Mouse (Mus musculus): ENCODE data around the gene 1700017B05Rik.

DNA sequence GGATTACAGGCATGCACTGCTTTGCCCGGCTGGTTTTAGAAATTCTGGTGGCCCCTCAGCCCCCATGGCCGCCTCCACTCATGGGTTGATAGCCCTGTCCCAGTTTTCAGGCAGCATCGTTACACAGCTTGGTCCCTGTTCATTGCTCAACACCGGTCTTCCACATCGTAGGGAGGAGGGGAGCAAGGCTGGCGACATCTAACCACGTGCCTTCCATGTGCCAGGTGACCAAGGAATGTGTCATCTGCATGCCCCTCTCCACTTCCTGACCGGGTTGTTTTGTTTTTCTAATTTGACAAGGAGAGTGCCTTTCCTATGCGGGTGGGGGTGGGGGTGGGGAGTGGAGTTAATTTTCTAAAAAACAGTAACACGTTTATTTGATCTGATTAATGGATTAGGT lies 5.7 kb upstream of the 1700017B05Rik start:
- TF ChIP-seq CTCF (IDR thresholded peaks at IDR 0.05; ENCODE audit: extremely low read depth, insufficient read length, insufficient replicate concordance, low read depth, low read length) (no peak), POLR2A (IDR thresholded peaks at IDR 0.05; ENCODE audit: low read depth, low read length) (no peak)

Data from small intestine, adult 2 months (tissue).